Mouse (Mus musculus): Measurements from ENCODE around the gene Upf2.
"Not testable (repeated sequence)": the region's sequence is repeated elsewhere in the genome, so short reads cannot be mapped to it uniquely, and the experiment has no call there.

Gene Upf2

DNA sequence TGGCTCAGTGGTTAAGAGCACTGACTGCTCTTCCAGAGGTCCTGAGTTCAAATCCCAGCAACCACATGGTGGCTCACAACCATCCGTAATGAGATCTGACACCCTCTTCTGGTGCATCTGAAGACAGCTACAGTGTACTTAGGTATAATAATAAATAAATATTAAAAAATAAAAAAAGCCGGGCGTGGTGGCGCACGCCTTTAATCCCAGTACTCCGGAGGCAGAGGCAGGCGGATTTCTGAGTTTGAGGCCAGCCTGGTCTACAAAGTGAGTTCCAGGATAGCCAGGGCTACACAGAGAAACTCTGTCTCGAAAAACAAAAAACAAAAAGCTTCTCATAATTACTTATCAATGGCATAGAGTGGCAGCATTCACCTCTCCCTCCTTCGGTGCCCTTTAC is 1.4 kb upstream of the Upf2 start:
- not testable (repeated sequence) for DNase-seq (ENCODE audit: low spot score in 2 of 2)

DNA sequence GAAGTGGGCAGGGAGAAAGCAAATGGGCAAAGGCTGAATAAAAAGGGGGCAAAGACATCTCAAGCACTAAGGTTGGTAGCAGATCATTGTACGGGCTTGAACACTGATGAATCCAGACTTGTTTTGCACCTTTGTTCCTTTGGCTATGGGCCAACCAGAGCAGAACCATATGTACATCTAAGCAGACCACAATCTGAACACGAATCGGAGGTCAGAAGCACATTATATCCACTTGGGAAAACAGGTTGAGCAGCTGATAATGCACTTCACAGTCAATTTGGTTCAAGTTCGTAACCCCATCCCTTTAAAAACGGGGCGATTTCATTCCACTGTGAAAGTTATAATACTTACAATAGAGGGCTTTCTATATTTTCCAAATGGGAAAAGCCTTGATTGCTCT is 964 bp upstream of the Upf2 start:
- DNase-seq (ENCODE audit: low spot score in 2 of 2) = no peak

DNA sequence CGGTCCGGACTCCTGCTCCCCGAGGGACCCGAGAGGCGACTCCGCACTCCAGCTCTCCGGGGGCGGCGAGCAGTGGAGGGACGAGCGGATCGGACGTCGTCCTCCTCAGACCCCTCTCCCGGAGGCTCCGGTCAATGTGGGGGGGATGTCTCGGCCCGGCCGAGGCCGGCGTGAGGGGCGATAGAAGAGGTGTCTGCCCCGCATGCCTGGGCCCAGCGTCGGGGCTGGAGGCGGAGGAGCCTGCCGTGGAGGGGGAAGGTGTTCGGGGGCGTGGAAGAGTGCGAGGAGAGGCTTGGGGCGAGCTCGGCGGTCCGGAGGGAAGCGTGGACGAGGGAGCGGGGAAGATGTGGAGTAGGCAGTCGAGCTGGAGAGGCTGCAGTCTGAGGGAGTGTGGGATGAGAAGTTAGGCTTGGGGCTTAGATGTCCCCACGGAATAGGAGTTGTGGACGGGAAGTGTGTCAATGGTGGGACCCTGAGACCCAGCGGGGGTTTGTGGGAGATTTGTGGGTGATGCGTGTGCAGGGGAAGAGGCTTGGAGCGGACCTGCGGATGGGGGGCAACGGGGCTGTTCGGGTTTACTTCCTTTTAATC is 447 bp downstream of the Upf2 start:
- DNase-seq (ENCODE audit: low spot score in 2 of 2) = peak in 1 of 2 experiments; percentile 23

DNA sequence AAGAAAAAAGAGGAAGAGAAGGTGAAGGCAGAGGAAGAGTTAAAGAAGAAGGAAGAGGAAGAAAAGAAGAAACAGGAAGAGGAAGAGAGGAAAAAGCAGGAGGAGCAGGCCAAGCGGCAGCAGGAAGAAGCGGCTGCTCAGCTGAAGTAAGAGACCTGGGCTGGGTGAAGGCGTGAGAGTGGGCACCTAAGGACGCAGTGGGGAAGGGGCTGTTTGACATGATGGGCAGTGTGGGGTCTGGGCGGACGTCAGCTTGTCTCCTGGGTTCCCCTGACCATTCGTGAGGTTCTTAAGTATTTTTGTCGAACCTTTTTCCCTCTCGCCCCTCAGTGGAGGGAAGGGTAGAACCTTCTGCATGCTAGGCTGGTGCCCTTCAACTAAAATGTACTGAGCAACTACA is 6.4 kb downstream of the Upf2 start:
- no peak for DNase-seq (ENCODE audit: low spot score in 2 of 2)

DNA sequence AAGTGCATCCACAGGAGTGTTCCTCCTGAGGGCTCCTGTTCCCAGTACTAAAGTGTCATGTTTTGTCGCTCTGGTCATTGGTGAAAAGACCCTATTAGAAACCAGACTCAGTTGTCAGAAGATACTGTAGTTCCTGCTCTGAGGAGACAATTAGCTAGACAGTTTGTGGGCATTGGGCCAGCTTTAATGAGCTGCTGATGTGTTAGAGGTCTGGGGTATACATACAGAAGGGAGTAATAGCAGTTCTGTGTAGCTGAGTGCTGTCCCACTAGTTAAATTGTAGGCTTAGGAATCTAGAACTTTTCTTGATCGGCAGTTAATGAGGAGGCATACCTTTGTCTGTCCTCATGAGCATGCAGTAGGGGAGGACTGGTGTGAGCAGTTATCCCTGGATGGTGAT is 11.0 kb downstream of the Upf2 start:
- DNase-seq (ENCODE audit: low spot score in 2 of 2) = no peak

DNA sequence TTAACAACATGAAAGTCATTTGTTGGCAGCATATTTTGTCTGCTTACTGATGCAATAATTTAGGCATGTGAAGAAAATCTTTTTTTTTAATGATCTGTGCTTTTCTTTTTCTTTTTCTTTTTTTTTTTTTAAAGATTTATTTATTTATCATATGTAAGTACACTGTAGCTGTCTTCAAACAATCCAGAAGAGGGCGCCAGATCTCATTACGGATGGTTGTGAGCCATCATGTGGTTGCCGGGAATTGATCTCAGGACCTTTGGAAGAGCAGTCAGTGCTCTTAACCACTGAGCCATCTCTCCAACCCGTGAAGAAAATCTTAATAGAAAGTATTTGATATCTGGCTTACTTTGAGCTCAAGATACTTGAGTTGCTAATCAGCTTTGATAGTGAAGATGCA is 12.5 kb downstream of the Upf2 start:
- not testable (repeated sequence) for DNase-seq (ENCODE audit: low spot score in 2 of 2)

DNA sequence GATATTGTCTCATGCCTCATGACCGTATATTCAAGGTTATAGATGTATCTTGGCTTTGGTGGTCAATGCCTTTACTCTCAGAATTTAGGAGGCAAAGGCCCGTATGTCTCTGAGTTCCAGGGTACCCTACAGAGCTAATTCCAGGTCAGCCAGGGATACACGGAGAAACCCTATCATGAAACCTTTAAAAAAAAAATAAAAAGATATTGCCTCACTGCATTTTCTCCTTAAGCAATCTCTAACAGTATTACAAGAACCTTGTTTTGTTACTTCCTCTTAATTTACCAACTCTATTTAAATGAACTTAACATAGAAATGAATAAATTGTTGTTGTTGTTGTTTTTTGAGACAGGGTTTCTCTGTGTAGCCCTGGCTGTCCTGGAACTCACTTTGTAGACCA is 14.7 kb downstream of the Upf2 start:
- DNase-seq (ENCODE audit: low spot score in 2 of 2) = no peak

DNA sequence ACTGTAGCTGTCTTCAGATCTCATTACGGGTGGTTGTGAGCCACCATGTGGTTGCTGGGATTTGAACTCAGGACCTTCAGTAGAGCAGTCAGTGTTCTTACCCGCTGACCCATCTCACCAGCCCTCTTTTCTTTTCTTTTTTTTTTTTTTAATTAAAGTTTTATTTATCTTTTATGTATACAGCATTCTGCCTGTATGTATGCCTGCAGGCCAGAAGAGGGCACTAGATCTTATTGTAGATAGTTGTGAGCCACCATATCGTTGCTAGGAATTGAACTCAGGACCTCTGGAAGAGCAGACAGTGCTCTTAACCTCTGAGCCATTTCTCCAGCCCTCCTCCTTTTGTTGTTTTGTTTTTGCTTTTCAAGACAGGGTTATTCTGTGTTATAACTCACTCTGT is 19.4 kb downstream of the Upf2 start:
- not testable (repeated sequence) for DNase-seq (ENCODE audit: low spot score in 2 of 2)

DNA sequence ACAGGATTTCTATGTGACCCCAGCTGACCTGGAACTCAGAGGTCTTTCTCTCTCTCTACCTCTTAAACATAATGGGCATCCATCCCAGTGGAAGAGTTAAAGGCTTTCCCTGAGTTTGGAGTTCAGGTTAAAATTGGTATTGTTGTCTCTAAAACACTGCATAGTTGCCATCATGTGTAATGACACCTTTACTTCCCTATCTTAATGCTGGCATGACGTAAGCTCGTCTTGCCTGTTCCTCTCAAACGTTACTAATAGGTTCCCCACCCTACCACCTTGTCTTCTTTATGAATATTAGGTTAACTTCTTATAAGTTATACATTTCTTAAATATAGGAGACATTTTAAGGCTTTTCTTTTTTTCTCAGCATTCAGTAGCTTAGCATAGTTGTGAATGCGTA is 26.3 kb downstream of the Upf2 start:
- DNase-seq (ENCODE audit: low spot score in 2 of 2) = no peak

DNA sequence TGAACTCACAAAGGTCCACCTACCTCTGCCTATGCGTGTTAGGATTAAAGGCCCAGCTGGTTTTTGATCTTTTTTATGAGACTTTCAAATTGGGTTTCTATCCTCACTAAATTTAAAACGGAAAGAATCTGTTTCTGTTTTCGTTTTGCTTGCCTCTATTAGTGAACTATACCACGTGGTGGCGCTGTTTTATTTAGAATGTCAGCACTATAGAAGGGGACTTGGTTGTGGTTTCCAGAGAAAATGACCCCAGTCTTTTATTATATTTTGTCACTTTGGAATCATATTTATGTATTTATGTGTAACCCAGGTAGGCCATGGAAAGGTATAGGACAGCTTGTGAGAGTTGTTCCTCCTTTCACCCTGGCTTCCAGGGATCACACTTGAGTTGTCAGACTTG is 44.3 kb downstream of the Upf2 start:
- no peak for DNase-seq (ENCODE audit: low spot score in 2 of 2)

DNA sequence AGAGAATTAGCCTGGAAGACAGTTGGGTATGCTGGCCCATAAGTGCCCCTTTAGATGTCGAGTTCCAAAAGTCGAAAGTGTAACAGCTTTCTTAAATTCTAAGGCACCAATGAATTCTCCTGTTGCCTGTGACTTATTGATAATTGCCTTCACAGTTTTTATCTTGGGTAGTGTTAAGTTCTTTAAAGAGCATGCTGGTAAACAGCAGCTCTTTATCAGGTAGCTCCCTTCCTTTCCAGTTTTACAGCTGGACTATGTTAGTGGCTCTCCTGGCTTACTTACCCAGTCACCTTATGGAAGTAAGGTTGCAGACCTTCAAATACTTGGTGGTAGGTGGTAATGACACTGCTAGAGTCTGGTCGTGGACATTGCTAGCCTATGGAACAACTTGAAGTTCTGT is 52.7 kb downstream of the Upf2 start:
- no peak for DNase-seq (ENCODE audit: low spot score in 2 of 2)

DNA sequence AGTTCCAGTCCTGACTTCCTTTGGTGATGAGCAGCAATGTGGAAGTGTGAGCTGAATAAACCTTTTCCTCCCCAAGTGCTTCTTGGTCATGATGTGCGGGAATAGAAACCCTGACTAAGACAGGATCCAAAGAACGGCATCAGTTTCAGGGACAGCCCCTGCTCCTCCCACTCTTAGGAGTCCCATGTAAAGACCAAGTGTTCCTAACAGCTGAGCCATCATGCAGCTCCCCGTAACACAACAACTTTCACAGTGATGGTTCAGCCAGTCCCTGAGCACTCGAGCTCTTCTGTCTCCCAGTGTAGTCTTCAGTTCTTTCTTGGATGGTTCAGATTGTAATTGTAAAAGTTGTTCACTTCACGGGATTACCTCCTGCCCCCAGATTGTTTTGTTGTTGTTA is 63.3 kb downstream of the Upf2 start:
- DNase-seq (ENCODE audit: low spot score in 2 of 2) = no peak

DNA sequence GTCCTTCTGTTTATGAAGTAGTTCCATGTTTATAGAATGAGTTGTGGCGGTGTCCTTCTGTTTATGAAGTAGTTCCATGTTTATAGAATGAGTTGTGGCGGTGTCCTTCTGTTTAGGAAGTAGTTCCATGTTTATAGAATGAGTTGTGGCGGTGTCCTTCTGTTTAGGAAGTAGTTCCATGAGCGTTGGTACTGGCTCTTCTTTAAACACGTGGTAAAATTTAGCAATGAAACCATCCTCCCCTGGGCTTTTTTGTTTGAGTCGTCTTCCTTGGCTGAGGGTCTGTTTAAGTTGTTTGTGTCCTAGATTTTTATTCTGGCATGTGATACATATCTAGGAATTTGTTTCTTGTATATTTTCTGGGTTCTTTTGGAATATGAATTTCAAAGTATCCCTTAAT is 63.9 kb downstream of the Upf2 start:
- DNase-seq (ENCODE audit: low spot score in 2 of 2) = not testable (repeated sequence)

DNA sequence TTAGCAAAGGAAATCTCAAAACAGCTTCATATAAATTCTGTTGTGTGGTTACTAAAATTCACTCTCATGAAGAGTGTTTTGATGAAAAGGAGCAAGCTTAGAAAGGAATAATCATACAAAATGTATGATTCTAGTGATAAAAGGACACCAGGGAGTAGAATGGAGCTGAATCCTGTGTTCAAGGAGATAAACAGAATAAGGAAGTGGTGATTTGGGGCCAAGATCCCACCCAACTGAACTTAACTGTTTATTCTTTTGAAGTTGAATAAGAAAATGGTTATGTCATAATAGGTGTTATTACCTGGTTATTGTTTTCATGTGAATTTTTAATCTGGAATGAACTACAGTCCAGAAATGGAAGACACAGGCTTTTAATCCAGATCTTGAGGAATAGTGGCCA is 69.3 kb downstream of the Upf2 start:
- no peak for DNase-seq (ENCODE audit: low spot score in 2 of 2)

DNA sequence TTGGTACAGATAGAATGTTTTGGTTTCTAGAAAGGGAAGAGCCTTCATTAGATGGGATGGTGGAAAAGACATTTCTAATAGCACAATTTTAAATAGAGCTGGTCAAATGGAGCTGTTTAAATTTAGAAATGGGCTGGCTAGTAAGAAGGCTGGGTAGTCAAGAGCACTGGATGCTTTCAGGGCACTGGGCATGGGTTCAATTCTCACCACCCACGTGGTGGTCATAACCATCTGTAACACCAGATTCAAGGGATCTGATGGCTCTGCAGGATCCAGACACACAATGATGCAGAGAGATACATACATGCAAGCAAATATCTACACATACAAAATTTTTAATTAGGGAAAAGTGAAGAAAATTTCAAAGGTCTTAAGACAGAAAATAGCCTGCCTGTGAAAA is 91.4 kb downstream of the Upf2 start:
- DNase-seq (ENCODE audit: low spot score in 2 of 2) = no peak

DNA sequence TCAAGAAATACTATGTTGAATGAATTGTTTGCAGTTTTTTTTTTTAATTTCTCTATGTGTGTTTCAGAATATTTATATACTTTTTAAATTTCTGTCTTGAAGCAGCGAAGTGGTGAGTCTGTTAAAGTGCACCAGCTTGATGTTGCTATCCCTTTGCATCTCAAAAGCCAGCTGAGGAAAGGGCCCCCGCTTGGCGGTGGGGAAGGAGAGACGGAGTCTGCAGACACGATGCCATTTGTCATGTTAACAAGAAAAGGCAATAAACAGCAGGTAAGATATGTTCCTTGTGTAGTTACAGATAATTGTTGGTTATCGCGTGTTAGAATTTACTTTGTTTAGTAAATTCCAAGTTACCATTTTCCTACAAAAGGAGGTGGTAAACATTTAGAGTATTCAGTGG is 95.5 kb downstream of the Upf2 start:
- DNase-seq (ENCODE audit: low spot score in 2 of 2) = no peak

DNA sequence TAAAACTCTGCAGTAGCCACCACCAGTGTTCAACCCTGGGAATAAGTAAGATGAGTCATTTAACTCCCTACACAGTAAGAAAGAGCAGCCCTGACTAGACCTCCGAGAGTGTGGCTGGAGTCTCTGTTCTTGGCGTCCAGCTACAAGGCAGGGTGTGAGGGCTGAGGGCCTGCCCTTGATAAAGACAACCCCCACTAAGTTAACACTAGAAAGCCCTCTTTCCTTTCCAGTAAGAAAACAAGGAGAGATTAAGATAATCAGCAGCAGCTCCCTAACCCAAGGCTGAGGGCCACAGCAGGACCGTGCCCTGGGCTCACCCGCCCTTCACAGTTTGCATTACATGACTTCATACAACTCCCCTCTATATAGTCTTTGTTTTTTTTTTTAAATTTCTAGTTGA is 97.3 kb downstream of the Upf2 start:
- no peak for DNase-seq (ENCODE audit: low spot score in 2 of 2)

DNA sequence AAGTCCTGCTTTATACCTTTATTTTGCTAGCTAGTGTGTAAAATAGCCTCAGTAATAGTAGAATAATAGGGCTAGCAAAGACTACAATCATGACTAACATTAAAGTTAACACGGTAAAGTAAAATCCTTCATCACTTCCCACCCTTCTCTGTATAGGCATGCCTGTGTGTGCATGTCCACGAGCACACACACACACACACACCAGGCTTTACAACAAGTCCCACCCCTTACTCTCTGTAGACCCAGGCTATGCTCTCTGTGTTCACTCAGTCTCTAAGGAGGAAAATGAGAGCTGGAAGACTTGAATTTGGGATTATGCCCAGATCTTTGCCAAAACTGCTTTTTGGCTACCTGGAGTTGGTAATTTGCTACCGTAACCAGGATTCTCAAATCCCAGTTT is 97.7 kb downstream of the Upf2 start:
- DNase-seq (ENCODE audit: low spot score in 2 of 2) = no peak

DNA sequence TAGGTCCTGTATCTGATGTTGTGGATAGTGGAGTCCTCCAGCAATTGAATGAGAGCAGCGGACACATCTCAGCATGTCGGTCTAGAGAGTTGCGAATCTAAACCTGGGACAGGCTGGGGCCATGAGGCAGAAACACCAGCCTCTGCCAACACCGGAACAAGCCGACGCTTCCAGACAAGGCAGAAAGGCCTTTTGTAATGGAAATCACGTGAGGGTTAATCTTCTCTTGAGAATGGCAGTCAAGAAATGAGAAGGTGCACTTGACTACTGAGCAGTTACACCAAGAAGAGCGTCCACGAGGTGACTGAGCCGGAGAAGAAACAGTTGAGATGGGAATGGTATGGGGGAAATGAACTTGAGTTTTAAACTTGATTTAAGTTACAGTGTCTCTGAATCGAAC is 104.2 kb downstream of the Upf2 start:
- DNase-seq (ENCODE audit: low spot score in 2 of 2) = no peak

DNA sequence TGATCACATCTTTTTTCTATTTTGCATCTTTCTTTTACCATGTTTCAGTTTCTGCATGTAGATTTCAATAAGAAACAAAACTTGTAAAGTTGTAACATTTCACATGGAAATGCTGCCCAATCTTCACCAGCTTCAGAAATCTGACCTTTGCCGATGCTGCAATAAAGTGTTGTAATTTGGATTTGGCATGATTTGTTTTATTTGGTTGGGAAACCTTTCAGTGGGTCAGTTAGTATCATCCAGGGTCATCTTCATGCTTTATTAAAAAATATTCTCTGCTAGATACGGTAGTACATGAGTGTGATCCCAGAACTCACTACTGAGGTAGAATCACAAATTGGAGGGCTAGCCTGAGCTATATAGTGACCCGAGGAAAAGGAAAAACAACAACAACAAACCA is 105.2 kb downstream of the Upf2 start:
- no peak for DNase-seq (ENCODE audit: low spot score in 2 of 2)

DNA sequence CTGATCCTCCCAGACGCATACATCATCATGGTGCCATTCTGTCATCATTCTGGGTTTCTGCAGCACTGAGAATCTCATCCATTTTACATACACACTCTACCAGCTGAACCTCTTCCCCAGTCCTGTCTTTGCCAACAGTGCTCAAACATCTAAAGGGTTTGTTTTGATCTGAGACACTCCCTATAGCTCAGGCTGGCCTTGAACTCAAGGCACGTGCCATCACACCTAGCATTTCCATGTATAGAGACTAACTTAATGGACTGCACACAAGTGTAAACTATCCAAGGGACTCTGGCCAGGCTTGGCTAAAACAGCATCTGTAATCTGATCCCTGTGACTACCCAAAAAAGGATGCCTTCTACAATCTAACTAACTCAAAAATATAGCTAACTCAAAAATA is 108.0 kb downstream of the Upf2 start:
- DNase-seq (ENCODE audit: low spot score in 2 of 2) = no peak

DNA sequence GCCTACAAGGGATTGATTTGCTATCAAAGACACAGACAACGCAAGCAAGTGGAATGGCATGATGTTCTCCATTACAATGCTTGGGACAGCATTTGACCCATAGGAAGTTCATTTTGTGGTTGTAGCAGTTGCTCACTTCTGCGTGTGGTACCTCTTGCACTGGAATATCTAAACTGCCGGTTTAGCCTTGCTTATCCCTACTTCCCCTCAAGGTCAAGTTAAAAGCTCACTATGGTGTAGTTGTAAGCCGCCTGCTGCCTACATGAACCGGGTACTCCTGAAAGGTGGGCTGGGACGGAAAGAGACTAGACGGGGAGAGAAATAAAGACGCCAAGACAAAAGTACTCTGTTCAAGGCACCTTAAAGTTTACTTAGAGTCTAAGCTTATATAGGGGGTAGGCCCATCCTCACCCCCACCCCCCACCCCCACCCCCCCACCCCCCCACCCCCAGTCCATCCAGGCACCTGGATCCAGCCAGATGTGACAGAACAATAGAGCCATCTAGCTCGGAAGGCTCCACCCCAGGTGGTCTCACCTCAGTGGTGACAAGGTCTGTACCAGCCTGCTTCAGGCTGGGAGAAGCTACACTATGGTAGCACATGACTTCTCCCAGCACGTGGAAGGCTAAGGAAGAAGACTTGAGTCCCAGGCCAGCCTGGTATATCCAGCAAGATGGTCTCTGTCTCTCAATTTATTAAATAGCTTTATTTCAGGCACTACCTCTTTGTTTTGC is 109.0 kb downstream of the Upf2 start:
- no peak for DNase-seq (ENCODE audit: low spot score in 2 of 2)

DNA sequence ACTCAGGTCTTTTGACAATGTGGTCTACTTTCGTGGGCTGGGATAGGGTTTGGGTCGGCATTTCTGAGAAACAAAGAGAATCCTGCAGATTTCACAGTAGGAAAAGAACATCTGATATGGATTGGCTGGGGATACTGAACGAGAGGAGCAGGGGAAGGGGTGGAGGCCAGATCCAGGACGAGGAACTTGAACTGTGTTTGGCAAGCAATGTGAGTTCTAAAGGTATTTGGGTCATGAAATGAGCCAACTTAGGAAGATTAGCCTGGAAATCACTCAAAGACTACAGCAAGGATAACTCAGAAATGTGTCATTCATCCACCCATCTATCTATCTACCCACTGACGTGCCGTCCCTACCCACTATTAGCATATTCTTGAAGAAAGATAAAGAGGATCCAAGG is 116.1 kb downstream of the Upf2 start:
- no peak for DNase-seq (ENCODE audit: low spot score in 2 of 2)

DNA sequence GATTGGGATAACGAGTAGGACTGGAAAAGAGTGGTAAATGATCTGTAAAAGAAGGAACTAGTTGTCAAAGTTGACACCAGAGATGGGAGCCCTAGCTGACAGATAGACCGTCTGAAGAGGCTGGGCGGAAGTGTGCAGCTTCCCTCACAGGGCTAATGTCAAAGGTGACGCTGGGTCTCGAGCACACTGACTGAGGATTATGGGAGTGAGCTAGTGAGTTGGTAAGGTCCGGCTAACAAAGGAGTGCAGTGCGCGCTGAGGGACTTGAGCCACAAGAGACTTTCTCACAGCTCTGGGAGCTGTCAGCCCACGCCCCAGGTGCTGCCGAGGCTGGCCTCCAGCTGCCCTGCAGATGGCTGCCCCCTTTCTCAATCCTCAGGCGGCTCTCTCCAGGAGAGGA is 119.7 kb downstream of the Upf2 start:
- DNase-seq (ENCODE audit: low spot score in 2 of 2) = no peak

All from right cerebral cortex, postnatal 36 days (tissue).